Mouse (Mus musculus) kidney, postnatal 4 days (tissue): ENCODE measurements around the gene Ahsa2.
"Not testable (repeated sequence)": the region's sequence is repeated elsewhere in the genome, so short reads cannot be mapped to it uniquely, and the experiment has no call there.

Experiments
- DNase-seq, 2 experiments: peaks; one replicate each; pipeline ENCODE4 v3.0.0; 2021; ENCODE audit warnings: mixed read lengths in 2 of 2

The Ahsa2 gene

DNA sequence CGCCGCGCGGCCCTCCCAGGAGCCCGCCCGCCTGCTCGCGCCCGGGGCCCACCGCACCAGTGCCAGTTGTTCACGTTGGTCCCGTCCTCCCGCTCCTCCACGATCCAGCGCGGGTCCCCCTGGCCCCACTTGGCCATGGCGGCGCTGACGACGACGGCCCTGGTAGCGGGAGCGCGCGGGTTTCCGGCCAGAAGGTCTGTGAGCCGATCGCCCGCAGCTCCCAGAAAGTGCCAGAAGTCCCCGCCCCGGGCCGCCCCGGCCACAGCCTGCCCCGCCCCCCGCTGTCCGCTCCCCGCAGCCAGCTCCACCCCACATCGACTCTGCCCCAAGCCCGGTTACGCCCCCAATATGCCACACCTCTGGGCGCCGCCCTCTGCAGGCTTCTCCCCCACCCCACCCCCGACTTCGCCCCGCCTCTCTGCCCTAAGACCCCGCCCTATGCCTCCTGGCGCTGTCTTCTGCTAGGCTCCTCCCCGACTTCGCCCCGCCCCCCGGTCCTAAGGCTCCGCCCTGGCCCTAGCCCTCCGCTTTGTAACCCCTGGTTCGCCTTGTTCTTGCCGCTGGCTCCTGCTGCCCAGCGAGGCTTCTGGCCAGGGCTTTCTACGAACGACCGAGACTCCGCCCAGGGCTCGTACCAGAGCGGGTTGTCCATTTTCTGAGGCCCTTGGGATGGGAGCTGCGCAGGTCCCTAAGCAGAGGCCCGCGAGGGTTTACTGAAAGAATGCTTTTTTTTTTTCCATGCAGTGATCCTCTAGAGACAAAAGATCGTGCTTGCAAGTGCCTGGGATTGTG lies at the start of gene Ahsa2:
Ahsa2 (minus strand) TSS at position 313 of the 792 bp plus-strand sequence.
- peak; percentile 100 for DNase-seq

- no peak for DNase-seq
Observed at GRCm38 (mm10) chr11:23537446-23537845, 39.6 kb upstream of the Ahsa2 start.

DNA sequence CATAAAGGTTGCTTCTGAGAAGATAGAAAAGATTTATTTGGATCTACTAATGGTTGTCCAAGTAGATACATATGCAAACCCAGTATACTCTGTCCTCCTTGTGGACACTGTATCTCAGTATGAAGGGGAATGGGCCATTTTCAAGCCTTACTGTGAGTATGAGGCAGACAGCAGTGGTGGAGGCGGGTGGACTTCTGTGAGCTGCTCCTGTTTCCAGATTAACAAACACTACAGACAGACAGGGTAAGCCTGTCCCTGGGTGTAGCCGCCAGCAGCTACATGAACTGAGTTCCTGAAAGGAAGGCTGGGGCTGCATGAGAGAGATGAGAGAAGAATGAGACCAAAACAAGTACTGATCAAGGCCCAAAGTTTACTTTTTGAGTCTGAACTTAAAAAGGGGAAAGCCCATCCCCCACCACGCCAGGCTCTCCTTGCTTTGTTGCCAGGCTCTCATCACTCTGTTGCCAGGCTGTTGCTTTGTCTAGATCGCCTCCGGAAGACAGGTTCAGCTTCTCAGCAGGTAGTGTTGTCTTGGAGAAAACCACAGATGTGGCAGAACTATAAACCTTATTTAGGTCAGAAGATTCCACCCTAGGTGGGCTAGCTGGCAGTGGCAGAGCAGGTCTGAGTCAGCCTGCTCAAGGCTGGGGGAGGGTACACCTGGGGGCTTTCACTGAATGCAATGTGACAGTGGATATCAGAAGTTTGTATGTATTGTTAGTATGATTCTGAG lies 22.8 kb upstream of the Ahsa2 start, which contains the start of gene 1700093K21Rik:
1700093K21Rik (minus strand) TSS at position 683 of the 733 bp plus-strand sequence.
- no peak for DNase-seq

- DNase-seq = no peak
Observed at GRCm38 (mm10) chr11:23518981-23519380, 21.2 kb upstream of the Ahsa2 start.

- no peak for DNase-seq
Observed at GRCm38 (mm10) chr11:23515315-23515714, 17.5 kb upstream of the Ahsa2 start.

GRCm38 (mm10) chr11:23514785-23515184 lies 17.0 kb upstream of the Ahsa2 start:
- not testable (repeated sequence) for DNase-seq

- not testable (repeated sequence) for DNase-seq
Observed at GRCm38 (mm10) chr11:23504801-23505200, 7.0 kb upstream of the Ahsa2 start.

DNA sequence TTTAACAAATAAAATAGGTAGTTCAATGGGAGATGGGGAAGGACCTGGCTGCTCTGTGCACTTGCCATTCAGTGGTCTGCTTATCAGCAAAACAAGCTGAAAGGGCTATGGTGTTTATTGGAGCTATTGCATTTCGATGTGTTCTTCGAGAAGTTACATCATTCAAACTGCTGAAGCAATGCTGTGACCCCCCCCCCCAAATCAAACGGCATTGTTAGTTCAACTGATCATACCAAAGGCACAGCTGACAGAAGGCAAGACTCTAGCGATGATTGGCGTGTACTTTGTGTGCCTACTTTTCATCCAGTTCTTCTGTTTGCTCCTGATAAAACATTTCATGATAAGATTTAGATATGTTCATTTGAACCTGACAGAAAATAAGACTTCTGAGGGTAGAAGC lies 779 bp upstream of the Ahsa2 start:
- no peak for DNase-seq

GRCm38 (mm10) chr11:23497335-23497717 lies 504 bp downstream of the Ahsa2 start:
- peak; percentile 82 to 87 for DNase-seq

DNA sequence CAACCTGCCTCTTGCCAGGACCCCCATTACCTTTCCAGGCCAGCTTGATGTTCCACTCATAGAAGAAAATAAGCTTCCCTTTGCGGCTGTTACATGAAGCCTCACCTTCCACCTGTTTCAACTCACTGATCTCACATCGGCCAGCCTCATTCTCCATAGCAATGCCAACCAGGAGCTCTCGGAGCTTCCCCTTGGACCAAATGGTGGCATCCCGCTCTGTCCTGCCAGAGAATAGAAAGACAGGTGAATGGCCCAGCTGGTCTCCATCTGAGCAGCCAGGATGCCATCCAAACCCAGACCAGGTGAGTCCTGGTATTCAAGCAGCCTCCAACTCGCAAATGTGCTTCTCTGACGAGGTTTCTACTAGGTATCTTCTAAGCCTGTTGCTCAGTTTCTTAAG lies 1.2 kb downstream of the Ahsa2 start:
- DNase-seq = peak; percentile 5 to 8

GRCm38 (mm10) chr11:23495231-23495630 lies 2.6 kb downstream of the Ahsa2 start:
- DNase-seq = no peak

DNA sequence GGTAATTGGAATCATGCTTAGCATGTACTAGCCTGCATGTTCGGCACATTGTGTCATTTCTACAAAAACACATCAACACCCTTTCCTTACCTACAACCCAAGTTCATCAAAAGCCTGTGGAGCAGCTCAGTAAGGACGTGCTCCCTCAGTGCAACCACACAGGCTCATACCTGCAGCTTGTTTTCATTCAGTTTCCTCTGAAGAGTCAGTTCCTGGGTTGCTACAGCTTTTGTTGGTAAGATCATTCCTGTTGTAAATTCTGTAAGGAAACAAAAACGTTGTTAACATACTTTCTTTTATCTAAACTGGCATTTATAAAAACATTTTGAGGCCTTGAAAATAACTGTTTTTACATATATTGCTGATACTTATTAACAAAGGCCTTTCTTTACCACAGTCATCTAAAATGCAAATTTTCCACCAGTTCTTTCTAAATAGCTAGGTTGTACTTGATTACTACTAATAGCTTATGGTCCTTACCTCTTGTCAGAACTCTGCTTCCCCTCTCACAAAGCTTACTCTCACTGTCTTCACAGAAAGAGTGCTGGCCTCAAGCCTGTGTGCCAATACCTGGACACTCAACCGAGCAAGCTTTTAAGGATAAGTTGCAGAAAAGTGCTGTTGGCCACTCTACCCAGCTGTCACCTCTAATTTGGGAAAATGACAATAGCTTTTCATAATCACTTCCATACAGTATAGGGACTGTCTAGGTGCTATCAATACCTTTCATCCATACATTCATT lies 5.6 kb downstream of the Ahsa2 start:
- DNase-seq = no peak

DNA sequence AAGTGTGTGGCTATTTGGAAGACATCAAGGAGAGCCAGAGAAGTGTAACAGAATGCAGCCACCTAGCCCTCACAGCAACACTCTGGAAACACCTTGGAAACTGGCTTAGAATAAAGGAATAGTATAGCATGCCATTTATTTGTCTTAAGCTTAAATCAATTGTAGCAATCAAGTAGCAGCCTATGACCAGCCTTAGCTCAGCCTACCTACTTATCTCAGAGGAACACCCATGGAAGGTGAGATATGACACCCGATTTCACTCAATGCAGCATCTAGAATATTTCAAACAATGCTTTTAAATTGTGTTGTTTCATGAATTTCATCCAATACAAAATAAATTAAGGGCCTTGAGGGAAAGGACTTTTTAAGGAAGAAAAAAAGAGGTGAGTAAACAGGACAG lies 7.9 kb downstream of the Ahsa2 start:
- no peak for DNase-seq

GRCm38 (mm10) chr11:23465862-23466261 lies 32.0 kb downstream of the Ahsa2 start:
- not testable (repeated sequence) for DNase-seq
